Mouse (Mus musculus) monocyte, adult 2 months (primary cell): ENCODE measurements around the gene Mtx1.
A peak's percentile ranks its signal among the peaks of the same experiment; 100 is the strongest.
"Not testable (repeated sequence)": the region's sequence is repeated elsewhere in the genome, so short reads cannot be mapped to it uniquely, and the experiment has no call there.

Experiments used
- DNase-seq, 2 experiments: peaks; one replicate each; pipeline ENCODE4 v3.0.0; 2022; ENCODE audit warnings: low spot score in 2 of 2, low read depth in 1 of 2

Gene Mtx1

GRCm38 (mm10) chr3:89242331-89242895 is 15.5 kb upstream of the Mtx1 start:
- DNase-seq = peak; percentile 53 to 73

- no peak for DNase-seq
These were observed 11.6 kb upstream of the Mtx1 start for GRCm38 (mm10) chr3:89238494-89238893.

GRCm38 (mm10) chr3:89237682-89238081 is 10.8 kb upstream of the Mtx1 start:
- DNase-seq = no peak

- no peak for DNase-seq
These were observed 9.6 kb upstream of the Mtx1 start for GRCm38 (mm10) chr3:89236516-89236915.

- peak; percentile 52 to 61 for DNase-seq
These were observed 6.7 kb upstream of the Mtx1 start for GRCm38 (mm10) chr3:89233562-89234110.

- no peak for DNase-seq
These were observed 5.7 kb upstream of the Mtx1 start for GRCm38 (mm10) chr3:89232614-89233013.

GRCm38 (mm10) chr3:89231772-89232275 is 4.9 kb upstream of the Mtx1 start:
- no peak for DNase-seq

GRCm38 (mm10) chr3:89231345-89231744 is 4.5 kb upstream of the Mtx1 start:
- DNase-seq = no peak

GRCm38 (mm10) chr3:89230561-89230960 is 3.7 kb upstream of the Mtx1 start:
- no peak for DNase-seq

- DNase-seq = no peak
These were observed 2.4 kb upstream of the Mtx1 start for GRCm38 (mm10) chr3:89229276-89229675.

GRCm38 (mm10) chr3:89228836-89229235 is 1.9 kb upstream of the Mtx1 start, which contains the start of gene Muc1:
Gene Muc1 (plus strand): TSS chr3:89229057.
- DNase-seq = no peak

- DNase-seq = peak; percentile 58 to 80
These were observed 1.3 kb upstream of the Mtx1 start for GRCm38 (mm10) chr3:89228180-89228549.

- DNase-seq = peak in 1 of 2 experiments; percentile 39
These were observed 655 bp upstream of the Mtx1 start for GRCm38 (mm10) chr3:89227307-89228179.

- no peak for DNase-seq
These were observed 527 bp downstream of the Mtx1 start for GRCm38 (mm10) chr3:89226361-89226760.

GRCm38 (mm10) chr3:89225918-89226317 is 970 bp downstream of the Mtx1 start:
- DNase-seq = no peak

- no peak for DNase-seq
These were observed 1.5 kb downstream of the Mtx1 start for GRCm38 (mm10) chr3:89225321-89225815.

GRCm38 (mm10) chr3:89224796-89225195 is 2.1 kb downstream of the Mtx1 start:
- DNase-seq = no peak

- no peak for DNase-seq
These were observed 5.7 kb downstream of the Mtx1 start for GRCm38 (mm10) chr3:89221167-89221566.

GRCm38 (mm10) chr3:89219546-89219945 is 7.3 kb downstream of the Mtx1 start:
- no peak for DNase-seq

- DNase-seq = no peak
These were observed 8.6 kb downstream of the Mtx1 start for GRCm38 (mm10) chr3:89218271-89218670.

- not testable (repeated sequence) for DNase-seq
These were observed 10.5 kb downstream of the Mtx1 start for GRCm38 (mm10) chr3:89216407-89216806.

- peak in 1 of 2 experiments; percentile 69 for DNase-seq
These were observed 11.0 kb downstream of the Mtx1 start for GRCm38 (mm10) chr3:89215853-89216252.
